In the genomic region with DNA sequence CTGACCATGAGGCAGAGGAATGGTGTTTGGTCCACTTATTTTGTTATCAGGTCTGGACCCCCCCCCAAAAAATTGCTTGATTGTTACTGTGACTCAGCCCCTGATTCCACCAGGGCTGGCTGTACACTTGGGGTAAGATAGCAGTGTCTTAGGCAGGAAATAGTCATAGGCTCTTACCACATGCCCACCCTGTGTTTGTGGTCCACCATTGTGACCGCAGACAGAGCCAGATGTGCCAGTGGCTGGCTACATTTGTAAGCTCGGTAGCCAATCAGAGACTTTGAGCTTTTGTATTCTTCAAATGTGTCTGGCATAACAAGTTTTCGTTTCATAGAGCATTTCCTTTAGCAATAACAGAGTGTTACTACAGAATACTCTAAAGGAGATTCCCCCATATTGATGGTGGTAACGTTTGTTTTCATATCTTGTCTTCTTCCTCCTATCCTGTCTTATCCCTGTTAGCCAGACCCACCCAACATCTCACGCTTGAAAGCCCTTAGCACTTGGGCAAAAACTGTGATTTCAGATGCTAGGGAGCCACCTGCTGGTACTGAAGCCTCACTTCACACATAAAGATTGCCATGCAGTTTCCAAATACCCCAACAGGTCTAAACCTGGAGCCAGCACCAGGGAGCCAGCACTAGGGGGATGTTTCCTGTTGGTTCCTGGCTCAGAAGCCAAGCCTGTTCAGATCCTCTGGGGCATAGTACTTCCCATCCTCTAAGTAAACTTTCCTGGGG, we compare ENCODE assay signal across 9 mouse cellular contexts. TPM values are rescaled to one million over a fixed set of nuclear protein-coding genes. Genes with fewer than 3 reads are reported as not detected.
DNase-seq lines count a peak whose midpoint lies in the region; ATAC-seq and TF ChIP-seq lines count a peak whose summit lies in the region.
"Had no signal": no experiment of that assay in that cellular context is flagged by ENCODE, and none has a peak within 500 bp of the region (broad histone marks: within the 10 kb centered on the region; RNA-seq: fewer than 3 reads in every experiment).

No protein-coding gene starts in this region.

- no peak overlapping the region for H3K4me2 ChIP-seq in liver, embryonic 11.5 days
- H3K4me2 ChIP-seq: heart, embryonic 13.5 days had no signal

- H3K79me2 ChIP-seq in heart, adult 2 months (replicated peaks; ENCODE audit: control insufficient read depth, insufficient read depth, low read length): no peaks in the 10 kb centered on the region

- no peaks in the 10 kb centered on the region for H3K9me3 ChIP-seq in liver, embryonic 11.5 days (ENCODE audit: control insufficient read depth, low read length)
- H3K9me3 ChIP-seq: heart, embryonic 13.5 days had no signal

- no peak overlapping the region for H3K9ac ChIP-seq in heart, adult 2 months (ENCODE audit: low read depth, low read length)
- no peak overlapping the region for H3K9ac ChIP-seq in liver, embryonic 11.5 days (ENCODE audit: low read depth, low read length)
- H3K9ac ChIP-seq: heart, embryonic 13.5 days had no signal

- WGBS in heart, adult 2 months: 36% methylated on average over 5 of the region's 5 CpGs
- WGBS in liver, embryonic 11.5 days: 33% methylated on average over 5 of the region's 5 CpGs

- H3K4me3 ChIP-seq in heart, adult 2 months: no peak overlapping the region
- no peak overlapping the region for H3K4me3 ChIP-seq in liver, embryonic 11.5 days (ENCODE audit: low read depth, low read length)
- H3K4me3 ChIP-seq: heart, embryonic 13.5 days had no signal

- DNase-seq in CD4-positive helper T cell, adult 2 months (ENCODE audit: low read depth, low spot score): peak; percentile 75
- peak; percentile 36 to 44 for DNase-seq in adrenal gland, adult 18-20 months (ENCODE audit: low spot score in 2 of 2)
- peak; percentile 59 for DNase-seq in embryo, embryonic 11.5 days (ENCODE audit: low read depth, low spot score)
- peak; percentile 43 to 53 for DNase-seq in heart, adult 2 months
- DNase-seq in kidney, adult 9 months: peak; percentile 71
- DNase-seq in liver, embryonic 11.5 days (ENCODE audit: low spot score): no peak
- DNase-seq in natural killer cell, adult 2 months (ENCODE audit: low spot score in 2 of 2): peak; percentile 79 to 87
- DNase-seq in thymus, postnatal 0 days (ENCODE audit: low spot score): peak; percentile 85

- no peak overlapping the region for H3K27ac ChIP-seq in heart, adult 2 months
- H3K27ac ChIP-seq in liver, embryonic 11.5 days (ENCODE audit: low read depth, low read length): no peak overlapping the region
- H3K27ac ChIP-seq: heart, embryonic 13.5 days had no signal

- intact Hi-C loops in heart, adult 2 months (cut with DNase I): loop anchor here (1.0 to 5.0 kb wide), 4 partner anchors 31 to 337 kb away; partner anchors contain the start of gene Abhd10

- peak; percentile 62 for ATAC-seq in liver, embryonic 11.5 days (replicated peaks; ENCODE audit: low FRiP score)

- H3K36me3 ChIP-seq in heart, adult 2 months (ENCODE audit: control insufficient read depth, insufficient read depth, low read length): no peaks in the 10 kb centered on the region
- H3K36me3 ChIP-seq in liver, embryonic 11.5 days (ENCODE audit: control insufficient read depth, insufficient read depth, low read length): no peaks in the 10 kb centered on the region
- H3K36me3 ChIP-seq: heart, embryonic 13.5 days had no signal

- no peaks in the 10 kb centered on the region for H3K27me3 ChIP-seq in heart, adult 2 months (ENCODE audit: control insufficient read depth, insufficient read depth, low read length)
- no peaks in the 10 kb centered on the region for H3K27me3 ChIP-seq in liver, embryonic 11.5 days (replicated peaks; ENCODE audit: control insufficient read depth, insufficient read depth, low read length)
- H3K27me3 ChIP-seq: heart, embryonic 13.5 days had no signal

- no peak for TF ChIP-seq POLR2A in heart, adult 2 months (IDR thresholded peaks at IDR 0.05; ENCODE audit: insufficient read depth, low read depth, low read length)

- peak; percentile 88 for TF ChIP-seq CTCF in heart, adult 2 months (IDR thresholded peaks at IDR 0.05)

- H3K4me1 ChIP-seq in heart, adult 2 months (ENCODE audit: control insufficient read depth, insufficient read depth, low read length): no peaks in the 10 kb centered on the region
- no peaks in the 10 kb centered on the region for H3K4me1 ChIP-seq in liver, embryonic 11.5 days (replicated peaks; ENCODE audit: control insufficient read depth, insufficient read depth, low read length)
- H3K4me1 ChIP-seq: heart, embryonic 13.5 days had no signal

- 0 out of 2 replicates have a peak, but pooled peaks have one; percentile 65 for TF ChIP-seq EP300 in heart, adult 2 months (IDR thresholded peaks at IDR 0.05; ENCODE audit: insufficient read depth, low read depth, low read length)

RNA-seq across cellular contexts. Expression of gene Plcxd2, which starts 12.3 kb away (rescaled TPM):
- under 1 TPM; 0.51 to 0.53 TPM for total RNA-seq in adrenal gland, adult 18-20 months (2021)
- under 1 TPM; 0.10 to 0.18 TPM for total RNA-seq in heart, adult 2 months (2021)
- polyA plus RNA-seq in heart, adult 2 months (2012; rRNA removed): 0.18 and 0.26 TPM in 2 replicates
- 3.5 and 3.8 TPM in 2 replicates for polyA plus RNA-seq in liver, embryonic 11.5 days (2014; fragmentation: Nextera tagmentation; extraction: Ambion mirVana)
- 7.4 and 7.5 TPM in 2 replicates for polyA plus RNA-seq in thymus, postnatal 0 days (2015; fragmentation: Nextera tagmentation; extraction: Ambion mirVana)
